Mouse (Mus musculus) forebrain, postnatal 0 days (tissue): ENCODE measurements around the gene Ift88. TPM values are rescaled to one million over a fixed set of nuclear protein-coding genes. Genes with fewer than 3 reads are reported as not detected.

Experiments
- ATAC-seq: fragments of 200-750 bp; cut with Nextera tagmentation; 2 replicates; pipeline ENCODE4 v1.8.0; 2017; ENCODE audit warnings: mild to moderate bottlenecking, moderate library complexity
- DNase-seq: peaks from one replicate; pipeline ENCODE4 v3.0.0-alpha.2; 2015
- H3K27ac ChIP-seq: fragments of 300-500 bp; sonication (generic); 2 replicates; pipeline ENCODE4 v1.5.1; 2014; ENCODE audit warnings: low read depth, mild to moderate bottlenecking, antibody characterized with exemption, low read length, moderate library complexity, mixed read lengths
- H3K27me3 ChIP-seq: fragments of 300-500 bp; sonication (generic); 2 replicates; pipeline ENCODE4 v1.6.1; 2014; ENCODE audit warnings: mild to moderate bottlenecking, low read length, mixed read lengths; ENCODE audit not compliant: insufficient read depth
- H3K36me3 ChIP-seq: fragments of 300-500 bp; sonication (generic); 2 replicates; pipeline ENCODE4 v1.6.1; 2014; ENCODE audit warnings: mild to moderate bottlenecking, moderate library complexity; ENCODE audit not compliant: insufficient read depth
- H3K4me1 ChIP-seq: fragments of 300-500 bp; sonication (generic); 2 replicates; pipeline ENCODE4 v1.6.1; 2014; ENCODE audit warnings: antibody characterized with exemption; ENCODE audit not compliant: insufficient read depth
- H3K4me2 ChIP-seq: fragments of 300-500 bp; sonication (generic); 2 replicates; pipeline ENCODE4 v1.6.1; 2014; ENCODE audit warnings: low read depth, mild to moderate bottlenecking, moderate library complexity
- H3K4me3 ChIP-seq: fragments of 300-500 bp; sonication (generic); 2 replicates; pipeline ENCODE4 v1.5.1; 2014; ENCODE audit warnings: low read depth, low read length, mixed read lengths
- H3K9ac ChIP-seq: fragments of 300-500 bp; sonication (generic); 2 replicates; pipeline ENCODE4 v1.6.1; 2014; ENCODE audit warnings: mild to moderate bottlenecking
- H3K9me3 ChIP-seq: fragments of 300-500 bp; sonication (generic); 2 replicates; pipeline ENCODE4 v1.6.1; 2016; ENCODE audit warnings: low read length
- CTCF ChIP-seq: sonication (generic); IDR thresholded peaks from 2 replicates; pipeline ENCODE4 v1.5.1; 2016; ENCODE audit warnings: antibody characterized with exemption, control low read depth, low read depth
- WGBS: fragments of 180-500 bp; shearing (Covaris S2); extraction: QIAGEN DNeasy Blood & Tissue Kit; methylation state at CpG from one replicate; pipeline ENCODE4 v1.1.7; 2014; 5-methylcytosine and 5-hydroxymethylcytosine counted together
- polyA plus RNA-seq: library from polyadenylated mRNA; unstranded; fragments of >200 nt; fragmentation: Nextera tagmentation; extraction: Ambion mirVana; gene quantifications from 2 replicates; pipeline ENCODE4 v1.2.1, GENCODE M21; 2015
- total RNA-seq: library from RNA; depleted of rRNA; stranded (reverse); fragments of >200 nt; gene quantifications from 2 replicates; pipeline ENCODE4 v1.2.3, GENCODE M21; 2014

Ift88 gene
- total and polyA plus RNA-seq, 2 experiments from 2014 or later = 14.8 to 15.0 TPM

GRCm38 (mm10) chr14:57532577-57532976 is 108.7 kb downstream of the Ift88 start:
- Histone ChIP-seq H3K9ac (no peak overlapping the region), H3K4me1 (peaks cover 29% of the 10 kb centered on the region), H3K4me3 (no peak overlapping the region), H3K27me3 (no peaks in the 10 kb centered on the region), H3K36me3 (peaks cover 5% of the 10 kb centered on the region), H3K9me3 (no peaks in the 10 kb centered on the region), H3K27ac (no peak overlapping the region), H3K4me2 (no peak overlapping the region)
- TF ChIP-seq CTCF = no peak
- DNase-seq = no peak
- 90% methylated on average over 3 of the region's 3 CpGs for WGBS
- ATAC-seq = no peak

DNA sequence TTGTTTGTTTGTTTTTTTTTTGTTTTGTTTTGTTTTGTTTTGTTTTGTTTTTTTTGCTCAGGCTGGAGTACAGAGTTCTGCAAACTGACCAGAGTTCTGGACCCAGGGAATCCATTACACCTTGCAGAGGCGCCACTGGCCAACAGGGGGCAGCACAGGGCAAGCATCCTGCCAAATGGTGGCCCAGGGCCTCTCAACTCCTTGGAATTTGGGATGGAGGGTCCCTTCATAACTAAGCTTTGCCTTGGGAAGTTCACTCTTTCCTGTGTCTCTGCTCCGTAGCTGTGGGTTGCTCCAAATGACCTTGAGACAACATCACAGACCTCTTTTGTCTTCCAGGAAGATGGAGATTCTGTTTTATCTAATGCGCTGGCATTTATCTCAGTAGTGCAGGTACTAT is 109.4 kb downstream of the Ift88 start:
- Histone ChIP-seq H3K9ac (no peak overlapping the region), H3K27me3 (no peaks in the 10 kb centered on the region), H3K36me3 (peaks cover 5% of the 10 kb centered on the region), H3K9me3 (no peaks in the 10 kb centered on the region), H3K27ac (no peak overlapping the region), H3K4me3 (no peak overlapping the region), H3K4me2 (no peak overlapping the region), H3K4me1 (peaks cover 33% of the 10 kb centered on the region)
- TF ChIP-seq CTCF = peak; percentile 71
- WGBS = 46% methylated on average over 3 of the region's 3 CpGs
- DNase-seq = peak; percentile 38
- no peak for ATAC-seq

DNA sequence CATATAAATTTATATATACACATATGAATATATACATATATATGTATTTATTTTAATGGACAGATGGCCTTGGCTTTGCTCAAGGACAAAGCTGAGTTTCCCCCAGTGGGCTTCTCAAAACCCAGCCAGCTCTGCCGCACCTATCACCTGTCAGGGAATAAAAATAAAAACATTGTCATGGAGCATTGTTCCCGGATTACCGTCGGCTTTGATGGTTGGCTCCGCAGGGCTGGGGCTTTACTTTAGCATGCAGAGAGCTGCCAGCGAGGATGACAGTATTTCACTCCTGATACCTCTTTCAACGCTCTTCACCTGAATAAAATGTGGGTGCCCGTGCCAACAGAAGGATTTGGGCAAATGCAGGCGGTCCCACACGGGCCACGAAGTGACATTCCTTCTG is 110.0 kb downstream of the Ift88 start:
- H3K27me3 ChIP-seq = no peaks in the 10 kb centered on the region
- H3K4me3 ChIP-seq = no peak overlapping the region
- peaks cover 33% of the 10 kb centered on the region for H3K4me1 ChIP-seq
- H3K36me3 ChIP-seq = peaks cover 5% of the 10 kb centered on the region
- H3K9me3 ChIP-seq = no peaks in the 10 kb centered on the region
- no peak for TF ChIP-seq CTCF
- no peak overlapping the region for H3K4me2 ChIP-seq
- WGBS = 25% methylated on average over 11 of the region's 11 CpGs
- ATAC-seq = no peak
- no peak overlapping the region for H3K27ac ChIP-seq
- no peak overlapping the region; the same call in 1 of the 2 replicates for H3K9ac ChIP-seq
- no peak for DNase-seq

GRCm38 (mm10) chr14:57534346-57534745 is 110.5 kb downstream of the Ift88 start:
- 14% methylated on average over 5 of the region's 5 CpGs for WGBS
- peak overlapping the region; percentile 50 for H3K27ac ChIP-seq
- H3K36me3 ChIP-seq = peaks cover 5% of the 10 kb centered on the region
- H3K27me3 ChIP-seq = no peaks in the 10 kb centered on the region
- DNase-seq (no peak), ATAC-seq (no peak)
- no peak overlapping the region for H3K4me2 ChIP-seq
- H3K4me3 ChIP-seq = no peak overlapping the region
- no peaks in the 10 kb centered on the region for H3K9me3 ChIP-seq
- peaks cover 33% of the 10 kb centered on the region for H3K4me1 ChIP-seq
- TF ChIP-seq CTCF = no peak
- no peak overlapping the region; the same call in 1 of the 2 replicates for H3K9ac ChIP-seq

GRCm38 (mm10) chr14:57534961-57535360 is 111.1 kb downstream of the Ift88 start:
- Histone ChIP-seq H3K9me3 (no peaks in the 10 kb centered on the region), H3K4me2 (0 out of 2 replicates have a peak overlapping the region, but pooled peaks have one; percentile 19), H3K9ac (no peak overlapping the region), H3K27me3 (no peaks in the 10 kb centered on the region), H3K4me1 (peaks cover 30% of the 10 kb centered on the region), H3K36me3 (peaks cover 5% of the 10 kb centered on the region), H3K4me3 (no peak overlapping the region), H3K27ac (peak overlapping the region; percentile 50)
- peak; percentile 30; the same call in 1 of the 2 replicates for ATAC-seq
- DNase-seq = peak; percentile 66
- no peak for TF ChIP-seq CTCF
- WGBS = 14% methylated on average over 8 of the region's 8 CpGs

GRCm38 (mm10) chr14:57535646-57536045 is 111.8 kb downstream of the Ift88 start:
- no peak overlapping the region for H3K9ac ChIP-seq
- ATAC-seq = peak; percentile 51
- H3K4me1 ChIP-seq = peaks cover 30% of the 10 kb centered on the region
- no peak overlapping the region for H3K4me2 ChIP-seq
- peak; percentile 68 for DNase-seq
- 24% methylated on average over 6 of the region's 6 CpGs for WGBS
- TF ChIP-seq CTCF = no peak
- H3K27ac ChIP-seq = 0 out of 2 replicates have a peak overlapping the region, but pooled peaks have one; percentile 10
- H3K9me3 ChIP-seq = no peaks in the 10 kb centered on the region
- peaks cover 5% of the 10 kb centered on the region for H3K36me3 ChIP-seq
- no peak overlapping the region for H3K4me3 ChIP-seq
- H3K27me3 ChIP-seq = no peaks in the 10 kb centered on the region

- Histone ChIP-seq H3K4me2 (no peak overlapping the region), H3K27me3 (no peaks in the 10 kb centered on the region), H3K4me3 (no peak overlapping the region), H3K4me1 (peaks cover 30% of the 10 kb centered on the region), H3K36me3 (peaks cover 5% of the 10 kb centered on the region), H3K27ac (no peak overlapping the region), H3K9ac (no peak overlapping the region), H3K9me3 (no peaks in the 10 kb centered on the region)
- 34% methylated on average over 9 of the region's 9 CpGs for WGBS
- DNase-seq = no peak
- no peak for ATAC-seq
- TF ChIP-seq CTCF = no peak
Observed at GRCm38 (mm10) chr14:57536820-57537219, 113.0 kb downstream of the Ift88 start.
